ENCODE assay signal across 9 mouse cellular contexts in genomic region chr14:60176891-60177613, GRCm38 (mm10). TPM values are rescaled to one million over a fixed set of nuclear protein-coding genes. Genes with fewer than 3 reads are reported as not detected.
DNase-seq lines count a peak whose midpoint lies in the region; ATAC-seq and TF ChIP-seq lines count a peak whose summit lies in the region.
"Had no signal": no experiment of that assay in that cellular context is flagged by ENCODE, and none has a peak within 500 bp of the region (broad histone marks: within the 10 kb centered on the region; RNA-seq: fewer than 3 reads in every experiment).

No protein-coding gene starts in this region.

- H3K27ac ChIP-seq in heart, adult 2 months = peak overlapping the region; percentile 40; the same call in 1 of the 2 replicates
- peak overlapping the region; percentile 80 for H3K27ac ChIP-seq in heart, embryonic 11.5 days (ENCODE audit: low read depth, low read length)
- no peak overlapping the region for H3K27ac ChIP-seq in kidney, embryonic 16.5 days (ENCODE audit: low read length)
- H3K27ac ChIP-seq in limb, embryonic 14.5 days (replicated peaks; ENCODE audit: low read depth, low read length) = no peak overlapping the region
- peak overlapping the region; percentile 92 for H3K27ac ChIP-seq in midbrain, embryonic 16.5 days (ENCODE audit: low read length)
- H3K27ac ChIP-seq in testis, adult 2 months (ENCODE audit: control insufficient read depth, insufficient read depth, low read depth, low read length) = no peak overlapping the region

- intact Hi-C loops in heart, adult 2 months (cut with DNase I) = no loop called here
- intact Hi-C loops in heart, postnatal 25 days (cut with DNase I) = no loop called here

- H3K9ac ChIP-seq in heart, adult 2 months (ENCODE audit: low read depth, low read length) = peak overlapping the region; percentile 46
- H3K9ac ChIP-seq in heart, embryonic 11.5 days (ENCODE audit: low read depth, low read length) = peak overlapping the region; percentile 81
- peak overlapping the region; percentile 74 for H3K9ac ChIP-seq in kidney, embryonic 16.5 days (replicated peaks; ENCODE audit: low read length)
- H3K9ac ChIP-seq in limb, embryonic 14.5 days (ENCODE audit: low read depth, low read length, severe bottlenecking) = peak overlapping the region; percentile 64
- H3K9ac ChIP-seq in midbrain, embryonic 16.5 days (ENCODE audit: low read depth, low read length) = peak overlapping the region; percentile 89

- no peaks in the 10 kb centered on the region for H3K9me3 ChIP-seq in heart, embryonic 11.5 days (replicated peaks; ENCODE audit: control insufficient read depth, low read length)
- H3K9me3 ChIP-seq in kidney, embryonic 16.5 days (ENCODE audit: low read length) = no peaks in the 10 kb centered on the region
- H3K9me3 ChIP-seq in limb, embryonic 14.5 days (ENCODE audit: control insufficient read depth, low read length) = no peaks in the 10 kb centered on the region
- no peaks in the 10 kb centered on the region for H3K9me3 ChIP-seq in midbrain, embryonic 16.5 days (replicated peaks; ENCODE audit: control insufficient read depth, low read length, poor library complexity, severe bottlenecking)

- no peaks in the 10 kb centered on the region for H3K79me2 ChIP-seq in heart, adult 2 months (replicated peaks; ENCODE audit: control insufficient read depth, insufficient read depth, low read length)

- H3K36me3 ChIP-seq in heart, adult 2 months (ENCODE audit: control insufficient read depth, insufficient read depth, low read length) = no peaks in the 10 kb centered on the region
- no peaks in the 10 kb centered on the region; the same call in 1 of the 2 replicates for H3K36me3 ChIP-seq in heart, embryonic 11.5 days (ENCODE audit: control insufficient read depth, insufficient read depth, low read length)
- no peaks in the 10 kb centered on the region for H3K36me3 ChIP-seq in kidney, embryonic 16.5 days (ENCODE audit: insufficient read depth, low read length)
- H3K36me3 ChIP-seq in limb, embryonic 14.5 days (ENCODE audit: control insufficient read depth, insufficient read depth, low read length) = no peaks in the 10 kb centered on the region
- no peaks in the 10 kb centered on the region for H3K36me3 ChIP-seq in midbrain, embryonic 16.5 days (ENCODE audit: control insufficient read depth, insufficient read depth, low read length)
- no peaks in the 10 kb centered on the region for H3K36me3 ChIP-seq in testis, adult 2 months (ENCODE audit: control insufficient read depth, insufficient read depth, low read length)

- TF ChIP-seq EP300 in heart, adult 2 months (IDR thresholded peaks at IDR 0.05; ENCODE audit: insufficient read depth, low read depth, low read length) = no peak

- no peak for TF ChIP-seq POLR2A in heart, adult 2 months (IDR thresholded peaks at IDR 0.05; ENCODE audit: insufficient read depth, low read depth, low read length)
- no peak for TF ChIP-seq POLR2A in limb, embryonic 14.5 days (IDR thresholded peaks at IDR 0.05; ENCODE audit: borderline replicate concordance, extremely low read depth, insufficient read depth, insufficient read length)
- peak; percentile 17; the same call in 1 of the 2 replicates for TF ChIP-seq POLR2A in testis, adult 2 months (IDR thresholded peaks at IDR 0.05; ENCODE audit: control insufficient read depth, low read depth, low read length)

- DNase-seq in heart, adult 2 months = peak; percentile 39 to 47
- no peak for DNase-seq in heart, postnatal 25 days (ENCODE audit: low spot score)
- peak; percentile 56 for DNase-seq in embryo, embryonic 10.5 days (ENCODE audit: low spot score)
- no peak for DNase-seq in limb, embryonic 14.5 days (ENCODE audit: low spot score)

- H3K4me3 ChIP-seq in heart, adult 2 months = peak overlapping the region; percentile 62
- H3K4me3 ChIP-seq in heart, embryonic 11.5 days (ENCODE audit: low read depth, low read length) = peak overlapping the region; percentile 85
- peak overlapping the region; percentile 78 for H3K4me3 ChIP-seq in kidney, embryonic 16.5 days (ENCODE audit: low read length)
- peak overlapping the region; percentile 71 for H3K4me3 ChIP-seq in limb, embryonic 14.5 days (replicated peaks; ENCODE audit: low read length)
- peak overlapping the region; percentile 50 for H3K4me3 ChIP-seq in midbrain, embryonic 16.5 days (ENCODE audit: low read depth, low read length)
- H3K4me3 ChIP-seq in testis, adult 2 months (ENCODE audit: control insufficient read depth, low read depth, low read length) = peak overlapping the region; percentile 80

- peak; percentile 75 for ATAC-seq in heart, embryonic 11.5 days (replicated peaks; ENCODE audit: insufficient number of reproducible peaks, low FRiP score, low TSS enrichment)
- ATAC-seq in kidney, embryonic 16.5 days (ENCODE audit: low FRiP score, low TSS enrichment) = peak; percentile 76
- ATAC-seq in limb, embryonic 14.5 days (ENCODE audit: low FRiP score, low read depth) = peak; percentile 80
- ATAC-seq in midbrain, embryonic 16.5 days = peak; percentile 92

- H3K27me3 ChIP-seq in heart, adult 2 months (ENCODE audit: control insufficient read depth, insufficient read depth, low read length) = no peaks in the 10 kb centered on the region; the same call in 1 of the 2 replicates
- H3K27me3 ChIP-seq in heart, embryonic 11.5 days (ENCODE audit: control insufficient read depth, insufficient read depth, low read length) = peaks cover 13% of the 10 kb centered on the region
- H3K27me3 ChIP-seq in kidney, embryonic 16.5 days (ENCODE audit: insufficient read depth, low read length) = peaks cover 35% of the 10 kb centered on the region
- peaks cover 26% of the 10 kb centered on the region; the same call in 1 of the 2 replicates for H3K27me3 ChIP-seq in limb, embryonic 14.5 days (ENCODE audit: control insufficient read depth, insufficient read depth, low read length)
- H3K27me3 ChIP-seq in midbrain, embryonic 16.5 days (ENCODE audit: control insufficient read depth, insufficient read depth, low read depth, low read length) = no peaks in the 10 kb centered on the region
- no peaks in the 10 kb centered on the region for H3K27me3 ChIP-seq in testis, adult 2 months (ENCODE audit: control insufficient read depth, insufficient read depth, low read length)
- H3K27me3 ChIP-seq: CH12.LX had no signal

- no peak for TF ChIP-seq CTCF in heart, adult 2 months (IDR thresholded peaks at IDR 0.05)
- TF ChIP-seq CTCF in testis, adult 2 months (IDR thresholded peaks at IDR 0.05; ENCODE audit: control insufficient read depth, insufficient read depth, insufficient replicate concordance, low read depth, low read length) = 0 out of 2 replicates have a peak, but pooled peaks have one; percentile 1

- H3K4me1 ChIP-seq in heart, adult 2 months (ENCODE audit: control insufficient read depth, insufficient read depth, low read length) = no peaks in the 10 kb centered on the region
- peaks cover 10% of the 10 kb centered on the region; the same call in 1 of the 2 replicates for H3K4me1 ChIP-seq in heart, embryonic 11.5 days (ENCODE audit: control insufficient read depth, insufficient read depth, low read length)
- H3K4me1 ChIP-seq in kidney, embryonic 16.5 days (ENCODE audit: insufficient read depth, low read length) = 0 out of 2 replicates have a peak, but pooled peaks cover 8% of the 10 kb centered on the region
- 0 out of 2 replicates have a peak, but pooled peaks cover 3% of the 10 kb centered on the region for H3K4me1 ChIP-seq in limb, embryonic 14.5 days (ENCODE audit: control insufficient read depth, insufficient read depth, low read length)
- peaks cover 16% of the 10 kb centered on the region for H3K4me1 ChIP-seq in midbrain, embryonic 16.5 days (ENCODE audit: control insufficient read depth, insufficient read depth, low read length)
- peaks cover 8% of the 10 kb centered on the region for H3K4me1 ChIP-seq in testis, adult 2 months (ENCODE audit: control insufficient read depth, insufficient read depth, low read length)

- peak overlapping the region; percentile 91 for H3K4me2 ChIP-seq in heart, embryonic 11.5 days
- H3K4me2 ChIP-seq in kidney, embryonic 16.5 days (replicated peaks; ENCODE audit: low read depth, low read length) = peak overlapping the region; percentile 100
- peak overlapping the region; percentile 99 for H3K4me2 ChIP-seq in limb, embryonic 14.5 days (replicated peaks; ENCODE audit: low read depth, low read length, severe bottlenecking)
- H3K4me2 ChIP-seq in midbrain, embryonic 16.5 days (ENCODE audit: low read length) = peak overlapping the region; percentile 58

- WGBS in heart, adult 2 months = under 1% methylated on average over 80 of the region's 84 CpGs
- under 1% methylated on average over 82 of the region's 84 CpGs for WGBS in heart, embryonic 11.5 days (ENCODE audit: insufficient replicate concordance)
- WGBS in kidney, embryonic 16.5 days = under 1% methylated on average over 75 of the region's 84 CpGs
- under 1% methylated on average over 45 of the region's 84 CpGs for WGBS in limb, embryonic 14.5 days
- under 1% methylated on average over 47 of the region's 84 CpGs for WGBS in midbrain, embryonic 16.5 days

RNA-seq across cellular contexts. Expression of gene Atp8a2, which starts 19.9 kb away (rescaled TPM):
- total RNA-seq in heart, adult 2 months (2021) = 1 to 10 TPM; 3.1 to 4.3 TPM
- polyA plus RNA-seq in heart, adult 2 months (2012; rRNA removed) = 1.8 and 2.2 TPM in 2 replicates
- 1 to 10 TPM; 4.9 to 5.5 TPM for total RNA-seq in heart, postnatal 25 days (2021)
- polyA plus RNA-seq in heart, embryonic 11.5 days (2014; fragmentation: Nextera tagmentation; extraction: Ambion mirVana) = 6.8 and 7.8 TPM in 2 replicates
- polyA plus RNA-seq in kidney, embryonic 16.5 days (2015; fragmentation: Nextera tagmentation; extraction: Ambion mirVana) = 1.3 and 1.5 TPM in 2 replicates
- polyA plus RNA-seq in limb, embryonic 14.5 days (2012; rRNA removed) = 0.70 and 1.0 TPM in 2 replicates
- polyA plus RNA-seq in limb, embryonic 14.5 days (2014; fragmentation: Nextera tagmentation; extraction: Ambion mirVana) = 1.6 and 1.7 TPM in 2 replicates
- 45.6 and 51.3 TPM in 2 replicates for polyA plus RNA-seq in midbrain, embryonic 16.5 days (2015; fragmentation: Nextera tagmentation; extraction: Ambion mirVana)
- polyA plus RNA-seq in testis, adult 2 months (2012; rRNA removed) = 16.7 and 18.8 TPM in 2 replicates

Comparison
In these comparisons a context has a peak if more than half of its experiments do, and no peak if none do; other contexts are left out.
1. DNase-seq: peak in heart, adult 2 months (2 of 2) and embryo, embryonic 10.5 days (single experiment); none in heart, postnatal 25 days (single experiment) and limb, embryonic 14.5 days (single experiment).
2. H3K27ac ChIP-seq: peak in heart, adult 2 months (single experiment), heart, embryonic 11.5 days (single experiment) and midbrain, embryonic 16.5 days (single experiment); none in kidney, embryonic 16.5 days (single experiment), limb, embryonic 14.5 days (single experiment) and testis, adult 2 months (single experiment).
3. Peak in every context shown above with its lines, with median percentiles within 50 percentile points of each other: H3K4me3 ChIP-seq, H3K9ac ChIP-seq, ATAC-seq and H3K4me2 ChIP-seq.